Comparison of ENCODE assay signal across 32 mouse cellular contexts in genomic region chr2:158276451-158276850, GRCm38 (mm10). TPM values are rescaled to one million over a fixed set of nuclear protein-coding genes. Genes with fewer than 3 reads are reported as not detected.
DNase-seq lines count a peak whose midpoint lies in the region.
"Had no signal": no experiment of that assay in that cellular context is flagged by ENCODE, and none has a peak within 500 bp of the region (broad histone marks: within the 10 kb centered on the region; RNA-seq: fewer than 3 reads in every experiment).

No protein-coding gene starts in this region.

- DNase-seq in embryo, embryonic 9.5 days (ENCODE audit: extremely low spot score) = peak; percentile 23
- no peak for DNase-seq in embryo, embryonic 11 days
- peak; percentile 83 to 87 for DNase-seq in adrenal gland, adult (ENCODE audit: inconsistent age in 2 of 2, low spot score in 1 of 2)
- peak; percentile 60 for DNase-seq in adrenal gland, postnatal 10 days
- peak; percentile 70 to 78 for DNase-seq in adrenal gland, postnatal 36 days
- no peak for DNase-seq in urinary bladder, adult 2 months (ENCODE audit: low spot score)
- no peak for DNase-seq in thymus, postnatal 14 days
- no peak for DNase-seq in cerebellum, adult 9-11 months
- DNase-seq: cerebellum, adult 11 months; cerebellum, adult 2 months; cerebellum, postnatal 10 days; cerebellum, postnatal 36 days; forebrain, postnatal 0 days; gastrocnemius, adult 2 months; gastrocnemius, postnatal 14 days; heart, adult 18-20 months; heart, postnatal 14 days; kidney, adult 11 months had no signal

RNA-seq across cellular contexts. Expression of gene Bpi, which starts 18.6 kb away (rescaled TPM):
- total RNA-seq in adrenal gland, postnatal 10 days (2021) = not detected
- not detected for total RNA-seq in adrenal gland, postnatal 36 days (2021)
- not detected in 2 replicates for polyA plus RNA-seq in urinary bladder, adult 2 months (2012; rRNA removed)
- total RNA-seq: adrenal gland, postnatal 4 days; forebrain, postnatal 0 days; gastrocnemius, adult 2 months; gastrocnemius, postnatal 14 days; heart, adult 18-20 months; heart, postnatal 14 days; hematopoietic stem cell, adult 5-6 weeks had no signal
- polyA plus RNA-seq: activated CD4-positive, CD25-positive, alpha-beta regulatory T cell, adult 4 months; cerebellum, adult 2 months; cortical plate, adult 2 months; embryonic facial prominence, embryonic 12.5 days; embryonic facial prominence, embryonic 15.5 days; forebrain, embryonic 11.5 days; forebrain, embryonic 14.5 days; forebrain, postnatal 0 days; frontal cortex, adult 2 months; heart, embryonic 13.5 days; heart, embryonic 16.5 days; hindbrain, embryonic 12.5 days; hindbrain, embryonic 16.5 days; intestine, embryonic 15.5 days had no signal

RNA-seq across cellular contexts. Expression of gene Lbp, which starts 29.8 kb away (rescaled TPM):
- total RNA-seq in adrenal gland, postnatal 10 days (2021) = 10 to 100 TPM; 33.3 to 70.2 TPM
- 10 to 100 TPM; 16.9 to 23.7 TPM for total RNA-seq in adrenal gland, postnatal 36 days (2021)
- polyA plus RNA-seq in urinary bladder, adult 2 months (2012; rRNA removed) = 107 and 122 TPM in 2 replicates

RNA-seq across cellular contexts. Expression of gene D630003M21Rik, which starts 47.4 kb away (rescaled TPM):
- 1 to 10 TPM; 2.6 to 3.3 TPM for total RNA-seq in adrenal gland, postnatal 10 days (2021)
- total RNA-seq in adrenal gland, postnatal 36 days (2021) = 1 to 10 TPM; 1.7 TPM
- polyA plus RNA-seq in urinary bladder, adult 2 months (2012; rRNA removed) = 1.9 and 2.5 TPM in 2 replicates
- total RNA-seq: hematopoietic stem cell, adult 5-6 weeks had no signal
- polyA plus RNA-seq: activated CD4-positive, CD25-positive, alpha-beta regulatory T cell, adult 4 months had no signal

Comparison
In these comparisons a context has a peak if more than half of its experiments do, and no peak if none do; other contexts are left out.
1. DNase-seq: peak in embryo, embryonic 9.5 days (single experiment), adrenal gland, adult (2 of 2), adrenal gland, postnatal 10 days (single experiment) and adrenal gland, postnatal 36 days (2 of 2); none in embryo, embryonic 11 days (single experiment), urinary bladder, adult 2 months (single experiment), thymus, postnatal 14 days (single experiment) and cerebellum, adult 9-11 months (single experiment).